Mouse (Mus musculus) ES-Bruce4 (cell line): ENCODE data around the gene Ephb6.

ENCODE experiments used
- CTCF ChIP-seq: IDR thresholded peaks from one replicate; pipeline ENCODE4 v1.8.1; 2011; ENCODE audit warnings: low read depth, low read length
- POLR2A ChIP-seq: IDR thresholded peaks from one replicate; pipeline ENCODE4 v1.8.1; 2011; ENCODE audit warnings: low read length; ENCODE audit not compliant: insufficient read depth

DNA sequence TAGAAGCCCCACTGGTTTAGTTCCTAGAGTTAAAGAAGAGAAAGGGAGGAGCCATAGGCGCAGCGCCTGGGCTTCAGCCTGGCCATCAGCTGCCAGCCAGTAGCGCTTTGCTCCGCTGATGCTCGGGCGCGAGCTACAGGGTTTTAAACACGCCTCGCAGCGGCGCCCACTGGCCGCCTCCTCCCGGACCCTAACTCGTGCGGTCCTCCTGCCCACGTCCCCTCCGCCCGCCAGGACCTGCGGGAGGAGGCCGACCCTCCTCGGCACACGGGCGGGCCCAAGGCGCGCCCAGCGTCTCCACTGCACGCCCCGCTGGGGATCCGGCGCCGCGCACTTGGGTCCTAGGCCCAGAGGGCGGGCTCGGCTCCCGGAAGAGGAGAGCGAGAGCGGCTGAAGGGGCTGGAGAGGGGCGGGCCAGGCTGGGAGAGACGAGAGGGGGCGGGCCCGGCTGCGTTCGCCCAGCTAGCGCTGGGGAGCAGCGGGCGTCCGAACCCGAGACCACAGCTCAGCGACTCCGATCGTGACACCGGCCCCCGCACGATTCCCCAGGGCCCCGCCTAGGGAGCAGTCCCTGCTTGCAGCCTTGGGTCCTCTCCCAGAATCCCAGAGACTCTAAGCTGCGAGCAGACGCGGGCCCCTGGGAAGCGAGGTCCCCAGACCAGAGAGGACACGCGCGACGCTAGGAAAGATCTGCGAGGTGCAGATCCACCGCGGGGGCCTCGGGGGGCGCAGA lies at the start of gene Ephb6:
- no peak for TF ChIP-seq POLR2A
- TF ChIP-seq CTCF = no peak
